Mouse (Mus musculus) hindbrain, embryonic 16.5 days (tissue): ENCODE measurements around the gene Ifit3b. TPM values are rescaled to one million over a fixed set of nuclear protein-coding genes. Genes with fewer than 3 reads are reported as not detected.

Experiments used
- ATAC-seq: fragments of 200-750 bp; cut with Nextera tagmentation; 2 replicates; pipeline ENCODE4 v1.8.0; 2017; ENCODE audit warnings: moderate TSS enrichment, moderate library complexity
- H3K27ac ChIP-seq: fragments of 300-500 bp; sonication (generic); 2 replicates; pipeline ENCODE4 v1.5.1; 2014; ENCODE audit warnings: low read depth, mild to moderate bottlenecking, control low read depth, low read length, moderate library complexity
- H3K27me3 ChIP-seq: fragments of 300-500 bp; sonication (generic); replicated peaks from 2 replicates; pipeline ENCODE4 v1.6.1; 2014; ENCODE audit warnings: low read length; ENCODE audit not compliant: control insufficient read depth, insufficient read depth
- H3K36me3 ChIP-seq: fragments of 300-500 bp; sonication (generic); 2 replicates; pipeline ENCODE4 v1.6.1; 2014; ENCODE audit warnings: mild to moderate bottlenecking, low read length, moderate library complexity, mixed read lengths; ENCODE audit not compliant: control insufficient read depth, insufficient read depth
- H3K4me1 ChIP-seq: fragments of 300-500 bp; sonication (generic); 2 replicates; pipeline ENCODE4 v1.6.1; 2014; ENCODE audit warnings: low read depth, low read length; ENCODE audit not compliant: control insufficient read depth, insufficient read depth
- H3K4me2 ChIP-seq: fragments of 300-500 bp; sonication (generic); 2 replicates; pipeline ENCODE4 v1.6.1; 2014; ENCODE audit warnings: mild to moderate bottlenecking, low read length, control low read depth, moderate library complexity
- H3K4me3 ChIP-seq: fragments of 300-500 bp; sonication (generic); 2 replicates; pipeline ENCODE4 v1.5.1; 2014; ENCODE audit warnings: mild to moderate bottlenecking, low read length, control low read depth, moderate library complexity
- H3K9ac ChIP-seq: fragments of 300-500 bp; sonication (generic); 2 replicates; pipeline ENCODE4 v1.6.1; 2014; ENCODE audit warnings: low read depth, mild to moderate bottlenecking, control low read depth, low read length, moderate library complexity
- H3K9me3 ChIP-seq: fragments of 300-500 bp; sonication (generic); 2 replicates; pipeline ENCODE4 v1.6.1; 2014; ENCODE audit warnings: mild to moderate bottlenecking, low read length, moderate library complexity; ENCODE audit not compliant: control insufficient read depth
- WGBS: fragments of 180-500 bp; shearing (Covaris S2); extraction: QIAGEN DNeasy Blood & Tissue Kit; methylation state at CpG from one replicate; pipeline ENCODE4 v1.1.7; 2014; 5-methylcytosine and 5-hydroxymethylcytosine counted together
- polyA plus RNA-seq: library from polyadenylated mRNA; unstranded; fragments of >200 nt; fragmentation: Nextera tagmentation; extraction: Ambion mirVana; gene quantifications from 2 replicates; pipeline ENCODE4 v1.2.1, GENCODE M21; 2015

Gene Ifit3b
- polyA plus RNA-seq, 1 experiment from 2014 or later = 0.25 TPM

- peak; percentile 99 for ATAC-seq
- WGBS = 16% methylated on average over 13 of the region's 13 CpGs
These were observed 54.3 kb downstream of the Ifit3b start for GRCm38 (mm10) chr19:34662067-34662507.

DNA sequence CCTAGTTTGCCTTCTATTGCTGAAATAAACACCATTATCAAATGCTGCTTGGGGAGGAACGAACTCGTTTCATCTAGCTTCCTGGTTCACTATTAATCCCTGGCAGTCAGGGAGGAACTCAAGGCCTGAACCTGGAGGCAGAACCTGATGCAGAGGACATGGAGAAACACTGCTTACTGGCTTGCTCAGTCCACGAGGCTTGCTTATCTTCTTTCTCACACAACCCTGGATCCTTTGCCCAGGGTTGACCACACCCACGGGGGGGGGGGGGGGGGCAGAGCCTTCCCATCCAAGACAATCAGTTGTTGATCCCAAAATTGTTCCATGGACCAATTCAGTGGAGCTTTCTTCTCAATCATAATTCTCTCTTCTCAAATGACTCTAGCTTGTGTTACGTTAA, 55.0 kb downstream of the Ifit3b start:
- H3K4me1 ChIP-seq = no peaks in the 10 kb centered on the region
- ATAC-seq = no peak
- H3K4me3 ChIP-seq = no peak overlapping the region
- 58% methylated on average over 5 of the region's 5 CpGs for WGBS
- no peak overlapping the region for H3K27ac ChIP-seq
- H3K4me2 ChIP-seq = no peak overlapping the region; the same call in 1 of the 2 replicates
- no peaks in the 10 kb centered on the region for H3K36me3 ChIP-seq
- H3K27me3 ChIP-seq = no peaks in the 10 kb centered on the region
- H3K9ac ChIP-seq = no peak overlapping the region
- no peaks in the 10 kb centered on the region for H3K9me3 ChIP-seq

More at GRCm38 (mm10) chr19:34662067-34662507, 54.3 kb downstream of the Ifit3b start:
- H3K27ac ChIP-seq = no peak overlapping the region
- H3K4me1 ChIP-seq = no peaks in the 10 kb centered on the region
- H3K9ac ChIP-seq = peak overlapping the region; percentile 52
- H3K9me3 ChIP-seq = no peaks in the 10 kb centered on the region
- no peaks in the 10 kb centered on the region for H3K36me3 ChIP-seq
- H3K4me2 ChIP-seq = peak overlapping the region; percentile 60
- H3K4me3 ChIP-seq = peak overlapping the region; percentile 43
- no peaks in the 10 kb centered on the region for H3K27me3 ChIP-seq

Other genes with a start within 250 kb of the Ifit3b start
- 0.61 and 0.85 TPM in 2 replicates for gene Ch25h, start 132.8 kb upstream of the Ifit3b start, polyA plus RNA-seq
- 24.6 and 25.2 TPM in 2 replicates for gene Lipa, start 80.5 kb upstream of the Ifit3b start, polyA plus RNA-seq
- 7.0 and 7.2 TPM in 2 replicates for gene Ifit2, start 57.3 kb upstream of the Ifit3b start, polyA plus RNA-seq
- gene Ifit3, start 24.4 kb upstream of the Ifit3b start, polyA plus RNA-seq = 1.1 and 2.3 TPM in 2 replicates
- 1.4 TPM in 2 replicates for gene Ifit1bl1, start 6.0 kb upstream of the Ifit3b start, polyA plus RNA-seq
- 0.44 and 0.54 TPM in 2 replicates for gene Ifit1bl2, start 32.8 kb downstream of the Ifit3b start, polyA plus RNA-seq
- gene Ifit1, start 32.9 kb downstream of the Ifit3b start, polyA plus RNA-seq = 0.26 and 0.48 TPM in 2 replicates
- 2.7 and 4.0 TPM in 2 replicates for gene Slc16a12, start 139.3 kb downstream of the Ifit3b start, polyA plus RNA-seq